Mouse (Mus musculus): ENCODE measurements around the gene Ptpn3. TPM values are rescaled to one million over a fixed set of nuclear protein-coding genes. Genes with fewer than 3 reads are reported as not detected.

The Ptpn3 gene
- polyA plus RNA-seq, 1 experiment = 4.9 TPM

DNA sequence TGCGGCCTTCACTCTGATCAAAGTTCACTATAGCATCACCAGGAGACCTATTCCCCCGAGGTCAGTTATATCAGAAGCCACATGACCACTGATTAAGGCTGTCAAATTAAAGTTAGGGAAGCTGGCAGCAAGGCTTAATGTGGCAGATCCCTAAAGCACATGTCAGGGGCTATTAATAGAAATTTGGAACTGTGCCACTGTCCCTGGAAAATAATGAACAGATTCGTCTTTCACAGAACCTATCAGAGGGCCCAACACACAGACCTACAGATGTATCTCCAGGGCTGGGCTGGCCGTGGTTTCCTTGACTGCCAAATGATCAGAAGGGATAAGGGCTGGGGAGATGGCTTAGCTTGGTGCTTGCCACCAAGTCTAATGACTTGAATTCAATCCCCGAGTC lies 65.1 kb downstream of the Ptpn3 start:
- peak; percentile 53 for DNase-seq (ENCODE audit: low read depth)
- no peak for TF ChIP-seq CTCF (IDR thresholded peaks at IDR 0.05; ENCODE audit: borderline replicate concordance, extremely low read depth, insufficient read depth, insufficient read length)

DNA sequence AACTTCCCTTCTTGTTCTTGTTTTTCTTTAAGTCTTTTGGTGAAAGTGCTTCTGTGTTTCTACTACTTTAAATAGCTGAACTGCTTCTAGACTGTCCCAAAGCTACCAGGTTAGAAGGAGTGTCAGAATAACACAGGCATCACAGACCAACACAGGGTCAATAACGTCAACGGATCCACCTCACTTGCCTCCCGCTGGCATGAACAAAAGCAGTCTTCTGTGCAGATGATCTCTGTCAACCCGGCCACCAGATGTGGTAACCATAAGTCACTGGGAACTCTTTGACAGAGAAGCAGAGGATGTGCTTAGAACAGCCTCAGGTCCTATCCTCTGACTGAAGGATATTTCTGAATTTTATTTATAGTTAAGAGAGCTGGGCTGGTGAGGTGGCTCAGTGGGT lies 65.9 kb downstream of the Ptpn3 start:
- TF ChIP-seq POLR2A (IDR thresholded peaks at IDR 0.05; ENCODE audit: borderline replicate concordance, extremely low read depth, insufficient read depth, insufficient read length, poor library complexity, severe bottlenecking) (no peak), CTCF (IDR thresholded peaks at IDR 0.05; ENCODE audit: borderline replicate concordance, extremely low read depth, insufficient read depth, insufficient read length) (no peak)
- DNase-seq (ENCODE audit: low read depth) = no peak

DNA sequence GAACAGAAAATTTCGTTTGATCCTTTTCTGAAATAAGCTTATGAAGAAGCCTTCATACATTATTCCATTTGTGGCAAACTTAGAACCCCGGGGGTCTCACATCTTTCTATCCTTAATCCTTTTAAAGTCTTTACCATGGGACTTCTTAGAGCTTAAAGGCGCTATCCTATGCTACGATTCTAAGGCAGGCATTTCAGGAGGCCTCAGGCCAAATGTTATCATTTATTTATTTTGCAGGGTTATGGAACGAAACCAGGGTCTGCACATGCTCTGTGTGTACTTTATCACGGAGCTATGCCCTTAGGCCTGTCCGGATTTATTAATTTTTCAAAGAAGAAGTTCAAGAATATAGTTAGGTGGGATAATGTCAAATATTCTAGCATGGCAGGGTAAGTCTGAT lies 67.3 kb downstream of the Ptpn3 start:
- TF ChIP-seq POLR2A (IDR thresholded peaks at IDR 0.05; ENCODE audit: borderline replicate concordance, extremely low read depth, insufficient read depth, insufficient read length, poor library complexity, severe bottlenecking) = no peak
- TF ChIP-seq CTCF (IDR thresholded peaks at IDR 0.05; ENCODE audit: borderline replicate concordance, extremely low read depth, insufficient read depth, insufficient read length) = no peak
- peak; percentile 40 for DNase-seq (ENCODE audit: low read depth)

DNA sequence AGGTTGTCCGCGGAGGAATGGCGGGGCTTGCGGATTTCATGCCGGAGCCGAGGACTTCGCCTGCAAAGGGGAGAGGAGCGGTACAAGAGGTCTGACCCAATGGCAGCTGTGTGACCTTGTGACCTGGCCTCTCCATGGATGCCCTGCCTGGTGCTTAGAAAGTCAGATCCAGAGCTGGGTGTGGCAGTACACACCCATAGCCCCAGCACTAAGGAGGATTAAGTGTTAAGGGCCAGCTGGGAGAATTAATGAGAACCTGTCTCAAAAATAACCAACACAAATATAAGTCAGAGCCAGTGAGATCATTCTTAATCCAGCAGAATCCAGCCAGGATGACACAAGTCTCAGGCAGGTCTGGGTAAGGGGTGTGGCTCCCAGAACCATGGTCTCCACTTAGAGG lies 69.2 kb downstream of the Ptpn3 start:
- DNase-seq (ENCODE audit: low read depth) = no peak
- TF ChIP-seq CTCF (IDR thresholded peaks at IDR 0.05; ENCODE audit: borderline replicate concordance, extremely low read depth, insufficient read depth, insufficient read length) = no peak
- TF ChIP-seq POLR2A (IDR thresholded peaks at IDR 0.05; ENCODE audit: borderline replicate concordance, extremely low read depth, insufficient read depth, insufficient read length, poor library complexity, severe bottlenecking) = no peak

DNA sequence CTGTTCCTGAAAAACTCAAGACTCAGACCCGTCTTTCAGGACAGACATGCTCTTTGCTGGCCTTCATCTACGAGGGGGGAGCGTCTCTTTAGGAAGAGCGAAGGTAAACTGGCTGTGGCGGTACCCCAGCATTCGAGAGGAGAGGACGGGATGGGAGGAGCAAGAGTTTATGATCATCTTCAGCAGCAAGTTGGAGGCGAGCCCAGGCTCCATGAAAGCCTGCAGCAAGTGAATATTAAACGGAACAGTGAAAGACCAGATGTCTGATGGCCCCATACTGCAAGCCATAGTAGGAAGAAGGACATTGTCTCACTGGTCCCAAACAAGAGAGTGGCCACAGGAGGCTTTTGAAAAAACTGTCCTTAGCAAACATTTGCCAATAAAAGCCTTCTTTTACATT lies 70.3 kb downstream of the Ptpn3 start:
- no peak for TF ChIP-seq CTCF (IDR thresholded peaks at IDR 0.05; ENCODE audit: borderline replicate concordance, extremely low read depth, insufficient read depth, insufficient read length)
- no peak for TF ChIP-seq POLR2A (IDR thresholded peaks at IDR 0.05; ENCODE audit: borderline replicate concordance, extremely low read depth, insufficient read depth, insufficient read length, poor library complexity, severe bottlenecking)
- DNase-seq (ENCODE audit: low read depth) = peak; percentile 55

DNA sequence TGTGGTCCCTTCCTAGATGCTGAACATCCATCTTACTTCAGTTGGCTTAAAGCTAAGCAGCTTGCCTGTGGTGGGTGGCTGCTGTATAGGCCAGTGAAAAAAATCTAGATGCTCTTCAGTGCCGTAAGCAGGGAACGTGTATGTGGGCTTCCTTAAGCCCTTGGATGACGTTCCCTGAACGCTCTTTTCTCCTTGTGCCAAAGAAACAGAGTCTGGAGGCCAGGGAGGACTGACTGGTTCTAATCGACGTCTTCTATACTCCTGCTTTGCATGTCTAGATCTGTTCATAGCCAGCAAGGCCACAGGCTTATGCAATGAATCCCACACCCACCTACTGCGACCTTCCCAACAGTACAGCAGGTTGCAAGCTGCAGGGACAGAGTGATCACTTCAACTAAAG lies 71.3 kb downstream of the Ptpn3 start:
- no peak for TF ChIP-seq CTCF (IDR thresholded peaks at IDR 0.05; ENCODE audit: borderline replicate concordance, extremely low read depth, insufficient read depth, insufficient read length)
- no peak for TF ChIP-seq POLR2A (IDR thresholded peaks at IDR 0.05; ENCODE audit: borderline replicate concordance, extremely low read depth, insufficient read depth, insufficient read length, poor library complexity, severe bottlenecking)

DNA sequence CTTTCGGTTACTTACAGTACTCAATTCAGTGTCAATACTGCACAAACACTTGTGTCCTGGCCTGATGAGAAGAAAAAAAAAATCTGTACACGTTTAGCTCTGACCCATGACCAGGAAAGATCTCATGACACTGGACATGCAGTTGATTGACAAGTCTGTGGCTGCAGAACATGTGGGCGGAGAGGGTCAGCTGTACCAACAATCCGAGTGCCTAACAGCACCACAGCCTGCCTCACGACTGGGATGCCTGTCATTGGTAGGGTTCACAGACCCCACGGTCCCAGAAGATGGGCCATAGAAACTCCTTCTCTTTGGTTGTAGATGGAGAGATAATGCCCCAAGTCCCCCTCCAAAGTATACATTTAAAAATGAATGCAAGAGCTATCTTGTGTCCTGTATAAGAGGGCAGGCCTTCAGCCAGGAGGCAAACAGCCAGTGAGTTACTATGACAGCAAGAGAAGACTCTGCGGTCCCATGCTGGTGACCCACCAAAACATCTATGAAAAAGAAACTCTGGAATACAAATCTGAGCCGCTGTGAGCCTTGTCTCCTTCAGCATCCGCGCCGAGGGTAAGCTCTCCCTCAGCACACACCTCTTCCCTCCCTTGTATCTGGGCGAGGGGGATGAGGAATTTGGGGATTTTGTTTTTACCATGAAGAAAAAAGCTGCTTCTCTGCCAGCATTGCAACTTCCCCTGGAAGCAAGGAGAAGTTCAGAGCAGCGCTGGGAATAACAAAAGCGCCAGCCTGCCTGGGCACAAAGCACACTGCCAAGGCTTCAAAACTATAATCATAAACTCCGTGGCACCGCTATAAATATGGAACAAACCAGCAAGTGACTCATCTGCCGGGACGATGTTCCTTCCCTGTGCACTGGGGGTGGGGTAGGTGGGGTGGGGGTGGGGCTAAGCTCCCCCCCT lies 72.8 kb downstream of the Ptpn3 start:
- TF ChIP-seq CTCF (IDR thresholded peaks at IDR 0.05; ENCODE audit: borderline replicate concordance, extremely low read depth, insufficient read depth, insufficient read length) (no peak), POLR2A (IDR thresholded peaks at IDR 0.05; ENCODE audit: borderline replicate concordance, extremely low read depth, insufficient read depth, insufficient read length, poor library complexity, severe bottlenecking) (no peak)
- peak; percentile 36 for DNase-seq (ENCODE audit: low read depth)

More for the DNA sequence above, 71.3 kb downstream of the Ptpn3 start:
- no peak for DNase-seq (ENCODE audit: low read depth)

DNA sequence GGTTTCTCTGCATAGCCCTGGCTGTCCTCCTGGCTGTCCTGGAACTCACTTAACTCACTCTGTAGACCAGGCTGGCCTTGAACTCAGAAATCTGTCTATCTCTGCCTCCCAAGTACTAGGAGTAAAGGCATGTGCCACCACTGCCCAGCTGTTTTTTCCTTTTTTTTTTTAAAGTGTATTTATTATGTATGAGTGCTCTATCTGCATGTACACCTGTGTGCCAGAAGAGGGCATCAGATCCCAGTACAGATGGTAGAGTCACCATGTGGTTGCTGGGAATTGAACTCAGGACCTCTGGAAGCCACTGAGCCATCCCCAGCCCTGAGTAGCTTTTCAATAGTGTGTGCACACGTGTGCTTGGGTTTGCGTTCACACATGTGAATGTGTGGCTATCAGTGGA lies 76.9 kb downstream of the Ptpn3 start:
- TF ChIP-seq CTCF (IDR thresholded peaks at IDR 0.05; ENCODE audit: borderline replicate concordance, extremely low read depth, insufficient read depth, insufficient read length) = no peak

DNA sequence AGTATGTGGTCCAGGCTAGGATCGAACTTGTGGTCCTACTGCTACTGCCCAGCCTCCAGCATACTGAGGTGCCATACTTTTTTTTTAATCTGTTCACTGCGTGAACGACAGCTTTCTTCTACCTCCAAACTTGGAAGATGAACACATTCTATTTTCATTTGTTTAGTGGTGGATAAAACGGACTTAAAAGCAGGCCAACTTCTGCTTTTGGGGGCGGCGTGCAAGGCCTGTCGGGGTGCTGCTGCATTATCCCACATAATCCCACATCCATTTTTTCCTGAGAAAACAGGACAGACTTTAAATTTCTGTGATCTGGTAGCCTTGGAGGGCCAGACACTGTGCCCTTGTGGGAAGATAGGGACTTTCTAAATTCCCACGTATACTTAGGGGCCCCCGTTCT lies 83.9 kb downstream of the Ptpn3 start:
- TF ChIP-seq POLR2A (IDR thresholded peaks at IDR 0.05; ENCODE audit: borderline replicate concordance, extremely low read depth, insufficient read depth, insufficient read length, poor library complexity, severe bottlenecking) (no peak), CTCF (IDR thresholded peaks at IDR 0.05; ENCODE audit: borderline replicate concordance, extremely low read depth, insufficient read depth, insufficient read length) (no peak)
- DNase-seq (ENCODE audit: low read depth) = no peak

More for the DNA sequence above, 76.9 kb downstream of the Ptpn3 start:
- DNase-seq (ENCODE audit: low read depth) = no peak

DNA sequence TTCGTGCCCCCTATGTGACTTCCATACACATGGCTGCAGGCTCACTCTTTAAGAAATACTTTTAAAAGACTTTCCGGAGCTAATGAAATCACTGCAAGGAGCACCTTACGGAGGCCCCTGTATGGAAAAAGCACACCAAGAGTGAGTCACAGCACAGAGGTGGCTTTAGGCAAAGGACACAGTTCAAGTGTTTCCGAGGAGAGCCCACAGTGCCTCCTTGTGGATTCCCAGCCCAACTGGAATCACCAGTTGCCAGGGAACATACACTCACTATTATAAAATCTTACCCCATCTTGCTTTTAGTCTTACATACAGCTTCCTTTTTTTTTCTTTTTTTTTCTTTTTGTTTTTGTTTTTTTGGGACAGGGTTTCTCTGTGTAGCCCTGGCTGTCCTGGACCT lies 85.1 kb downstream of the Ptpn3 start:
- no peak for DNase-seq (ENCODE audit: low read depth)
- TF ChIP-seq CTCF (IDR thresholded peaks at IDR 0.05; ENCODE audit: borderline replicate concordance, extremely low read depth, insufficient read depth, insufficient read length) (peak; percentile 28; the same call in 1 of the 2 replicates), POLR2A (IDR thresholded peaks at IDR 0.05; ENCODE audit: borderline replicate concordance, extremely low read depth, insufficient read depth, insufficient read length, poor library complexity, severe bottlenecking) (no peak)

DNA sequence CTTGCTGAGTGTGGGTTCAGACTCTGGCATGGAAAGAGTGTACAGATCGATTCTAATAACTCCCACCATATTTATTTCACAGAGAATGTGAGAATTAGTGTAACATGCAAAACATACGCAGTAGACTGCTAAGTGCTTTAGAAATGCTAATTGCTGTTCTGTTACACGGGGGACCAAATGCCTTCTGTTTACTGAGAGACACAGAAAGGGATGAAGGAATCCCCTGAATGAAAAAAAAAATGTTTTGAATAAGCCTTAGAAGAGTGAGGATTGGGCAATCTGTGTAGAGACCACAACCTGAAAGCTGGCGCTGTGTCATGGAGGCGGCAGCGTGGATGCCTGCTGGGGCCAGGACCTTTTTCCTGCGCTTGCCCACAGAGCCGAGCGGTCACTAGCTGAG lies 86.8 kb downstream of the Ptpn3 start:
- peak; percentile 68 for DNase-seq (ENCODE audit: low read depth)
- no peak for TF ChIP-seq POLR2A (IDR thresholded peaks at IDR 0.05; ENCODE audit: borderline replicate concordance, extremely low read depth, insufficient read depth, insufficient read length, poor library complexity, severe bottlenecking)
- no peak for TF ChIP-seq CTCF (IDR thresholded peaks at IDR 0.05; ENCODE audit: borderline replicate concordance, extremely low read depth, insufficient read depth, insufficient read length)

DNA sequence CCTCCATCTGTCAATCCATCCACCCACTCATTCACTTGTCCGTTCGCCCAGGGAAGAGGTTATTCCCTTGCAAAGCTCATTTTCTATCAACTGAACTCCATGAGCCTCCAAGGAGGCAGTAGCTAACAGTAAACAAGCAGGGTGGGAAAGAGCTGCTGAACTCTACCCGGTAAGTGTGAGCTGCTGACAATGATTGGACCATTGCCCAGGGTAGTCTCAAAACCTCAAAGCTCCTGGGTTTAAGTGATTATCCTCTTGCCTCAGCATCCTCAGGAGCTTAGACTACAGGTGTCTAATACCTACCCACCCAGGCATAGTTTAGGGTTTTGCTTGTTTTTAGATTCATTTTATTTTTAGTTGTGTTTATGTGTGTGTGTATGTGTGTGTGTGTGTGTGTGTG lies 87.5 kb downstream of the Ptpn3 start:
- DNase-seq (ENCODE audit: low read depth) = no peak

More for the DNA sequence above, 87.5 kb downstream of the Ptpn3 start:
- no peak for TF ChIP-seq POLR2A (IDR thresholded peaks at IDR 0.05; ENCODE audit: borderline replicate concordance, extremely low read depth, insufficient read depth, insufficient read length, poor library complexity, severe bottlenecking)
- TF ChIP-seq CTCF (IDR thresholded peaks at IDR 0.05; ENCODE audit: borderline replicate concordance, extremely low read depth, insufficient read depth, insufficient read length) = no peak
